Mouse (Mus musculus): ENCODE measurements around the gene Draxin. TPM values are rescaled to one million over a fixed set of nuclear protein-coding genes. Genes with fewer than 3 reads are reported as not detected.
"Not testable (repeated sequence)": the region's sequence is repeated elsewhere in the genome, so short reads cannot be mapped to it uniquely, and the experiment has no call there.

Gene Draxin
- polyA plus RNA-seq, 1 experiment from 2014 or later: 1.3 TPM

DNA sequence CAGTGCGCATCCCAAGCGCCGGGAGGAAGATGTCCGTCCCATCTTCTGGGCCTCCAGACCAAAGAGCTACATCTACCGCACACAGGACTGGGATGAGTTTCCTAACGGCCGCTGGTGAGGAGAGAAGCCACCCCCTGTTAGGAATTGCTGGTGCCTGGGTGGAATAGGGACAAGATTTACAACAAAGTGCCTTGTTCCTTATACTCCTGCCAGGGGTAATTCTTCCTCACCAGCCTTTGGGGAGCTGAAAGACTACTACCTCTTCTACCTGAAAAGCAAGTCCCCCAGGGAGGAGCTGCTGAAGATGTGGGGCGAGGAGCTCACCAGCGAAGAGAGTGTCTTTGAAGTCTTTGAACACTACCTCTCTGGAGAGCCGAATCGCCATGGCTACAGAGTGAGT lies 78.6 kb downstream of the Draxin start:
- Histone ChIP-seq H3K4me1 (peaks cover 5% of the 10 kb centered on the region; the same call in 1 of the 2 replicates), H3K27ac (no peak overlapping the region), H3K27me3 (ENCODE audit: low read depth, poor library complexity, severe bottlenecking) (no peaks in the 10 kb centered on the region), H3K4me3 (no peak overlapping the region), H3K36me3 (peaks cover 97% of the 10 kb centered on the region), H3K9me3 (replicated peaks) (no peaks in the 10 kb centered on the region)
- 87% methylated on average over 11 of the region's 11 CpGs for WGBS
- DNase-seq (ENCODE audit: low spot score): no peak

DNA sequence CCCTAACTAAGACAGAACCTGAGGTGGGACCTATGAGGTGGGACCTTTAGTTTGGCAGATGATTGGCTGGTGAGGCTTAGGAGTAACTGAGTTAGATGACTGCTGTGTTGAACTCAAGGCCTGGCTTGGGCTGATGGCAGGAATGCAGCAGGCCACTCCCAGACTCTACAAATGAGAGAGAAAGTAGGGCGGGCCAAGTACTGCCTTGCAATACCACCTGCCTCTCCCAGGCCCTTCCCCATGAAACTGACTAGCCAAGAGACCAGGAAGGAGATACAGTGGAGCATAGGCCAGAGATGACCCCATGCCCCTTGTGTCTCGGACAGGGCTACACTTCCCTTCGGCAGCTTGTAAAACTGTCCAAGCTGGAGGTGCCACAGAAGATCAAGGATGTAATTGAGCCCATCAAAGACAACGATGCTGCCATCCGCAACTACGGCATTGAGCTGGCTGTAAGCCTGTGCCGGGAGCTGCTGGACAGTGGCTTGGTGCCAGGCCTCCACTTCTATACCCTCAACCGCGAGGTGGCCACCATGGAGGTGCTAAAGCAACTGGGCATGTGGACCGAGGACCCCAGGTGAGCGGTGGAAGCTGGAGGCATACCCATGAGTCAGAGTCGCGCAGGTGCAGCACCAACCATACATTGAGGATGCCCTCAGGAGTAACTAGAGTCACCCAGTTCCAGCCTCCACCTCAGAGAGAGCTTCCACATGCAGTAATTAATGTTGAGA lies 79.3 kb downstream of the Draxin start:
- no peaks in the 10 kb centered on the region for H3K9me3 ChIP-seq (replicated peaks)
- H3K4me1 ChIP-seq: peaks cover 5% of the 10 kb centered on the region; the same call in 1 of the 2 replicates
- H3K36me3 ChIP-seq: peaks cover 97% of the 10 kb centered on the region
- H3K27me3 ChIP-seq (ENCODE audit: low read depth, poor library complexity, severe bottlenecking): no peaks in the 10 kb centered on the region
- H3K27ac ChIP-seq: no peak overlapping the region
- 77% methylated on average over 13 of the region's 13 CpGs for WGBS
- DNase-seq (ENCODE audit: low spot score): no peak
- no peak overlapping the region for H3K4me3 ChIP-seq

GRCm38 (mm10) chr4:148050396-148050914 lies 80.0 kb downstream of the Draxin start:
- H3K9me3 ChIP-seq (replicated peaks); H3K27me3 ChIP-seq (ENCODE audit: low read depth, poor library complexity, severe bottlenecking); H3K4me1 ChIP-seq; H3K27ac ChIP-seq; H3K4me3 ChIP-seq; DNase-seq (ENCODE audit: low spot score): not testable (repeated sequence)
- WGBS: 94% methylated on average over 3 of the region's 3 CpGs
- peaks cover 96% of the 10 kb centered on the region for H3K36me3 ChIP-seq

Small RNA genes within 50 kb of the gene (microRNA-seq; reads per million reads assigned to microRNA genes)
- not detected for gene Mir7022

Other genes starting within 250 kb of the Draxin start
- gene Mfn2, start 226.0 kb downstream of the Draxin start, polyA plus RNA-seq (2016; fragmentation: Nextera tagmentation; extraction: Ambion mirVana): 29.7 and 31.5 TPM in 2 replicates
- gene Plod1, start 193.9 kb downstream of the Draxin start, polyA plus RNA-seq (2016; fragmentation: Nextera tagmentation; extraction: Ambion mirVana): 29.1 and 31.5 TPM in 2 replicates
- 13.3 and 13.5 TPM in 2 replicates for gene 2510039O18Rik, start 189.8 kb downstream of the Draxin start, polyA plus RNA-seq (2016; fragmentation: Nextera tagmentation; extraction: Ambion mirVana)
- gene Nppb, start 144.9 kb downstream of the Draxin start, polyA plus RNA-seq (2016; fragmentation: Nextera tagmentation; extraction: Ambion mirVana): not detected in 2 replicates
- gene Nppa, start 130.0 kb downstream of the Draxin start, polyA plus RNA-seq (2016; fragmentation: Nextera tagmentation; extraction: Ambion mirVana): 2.2 and 7.7 TPM in 2 replicates
- 6.3 and 9.1 TPM in 2 replicates for gene Clcn6, start 91.9 kb downstream of the Draxin start, polyA plus RNA-seq (2016; fragmentation: Nextera tagmentation; extraction: Ambion mirVana)
- 23.3 and 25.8 TPM in 2 replicates for gene Mthfr, start 91.6 kb downstream of the Draxin start, polyA plus RNA-seq (2016; fragmentation: Nextera tagmentation; extraction: Ambion mirVana)
- gene Agtrap, start 42.7 kb downstream of the Draxin start, polyA plus RNA-seq (2016; fragmentation: Nextera tagmentation; extraction: Ambion mirVana): 13.1 and 14.1 TPM in 2 replicates
- 71.7 and 93.8 TPM in 2 replicates for gene Mad2l2, start 314 bp downstream of the Draxin start, polyA plus RNA-seq (2016; fragmentation: Nextera tagmentation; extraction: Ambion mirVana)
- 9.0 and 11.1 TPM in 2 replicates for gene Fbxo6, start 21.4 kb upstream of the Draxin start, polyA plus RNA-seq (2016; fragmentation: Nextera tagmentation; extraction: Ambion mirVana)
- gene Fbxo44, start 29.8 kb upstream of the Draxin start, polyA plus RNA-seq (2016; fragmentation: Nextera tagmentation; extraction: Ambion mirVana): 4.4 and 9.7 TPM in 2 replicates
- 0.49 and 0.65 TPM in 2 replicates for gene Fbxo2, start 29.9 kb upstream of the Draxin start, polyA plus RNA-seq (2016; fragmentation: Nextera tagmentation; extraction: Ambion mirVana)
- gene Disp3, start 157.3 kb upstream of the Draxin start, polyA plus RNA-seq (2016; fragmentation: Nextera tagmentation; extraction: Ambion mirVana): 0.33 and 0.60 TPM in 2 replicates

Measured in limb, embryonic 10.5 days (tissue).